Mouse (Mus musculus): ENCODE measurements at regions not wholly inside any gene's neighbourhood (a gene's known extent, or its start where the extent isn't known, plus 50 kb on each side); places are given as distances from the start of the nearest gene placed in this dataset.
A peak's percentile ranks its signal among the peaks of the same experiment; 100 is the strongest.

DNA sequence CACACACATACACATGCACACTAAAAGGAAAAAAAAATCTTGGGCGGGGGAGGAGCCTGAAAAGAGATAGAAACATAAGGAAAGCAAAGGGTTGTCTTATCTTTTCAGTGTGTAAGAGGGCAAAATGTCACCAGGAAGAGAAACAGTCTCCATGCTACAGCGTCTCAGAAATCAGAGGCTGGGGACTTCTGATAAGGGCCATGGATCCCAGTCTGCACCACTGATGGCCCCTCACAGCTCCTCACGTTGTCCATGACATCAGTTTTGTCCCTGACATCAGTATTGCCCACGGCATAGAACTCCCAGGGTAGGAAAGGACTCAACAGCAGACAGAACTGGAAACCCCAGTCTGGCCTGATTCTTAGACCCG is 135.0 kb downstream of the 2410131K14Rik start:
- DNase-seq (ENCODE audit: low spot score in 2 of 2) = no peak

- peak; percentile 34 to 45 for DNase-seq (ENCODE audit: low spot score in 2 of 2)
Measured at GRCm38 (mm10) chr5:118380422-118381293, 135.6 kb downstream of the 2410131K14Rik start.

GRCm38 (mm10) chr5:118381294-118381675 is 136.3 kb downstream of the 2410131K14Rik start:
- peak; percentile 44 to 63 for DNase-seq (ENCODE audit: low spot score in 2 of 2)

DNA sequence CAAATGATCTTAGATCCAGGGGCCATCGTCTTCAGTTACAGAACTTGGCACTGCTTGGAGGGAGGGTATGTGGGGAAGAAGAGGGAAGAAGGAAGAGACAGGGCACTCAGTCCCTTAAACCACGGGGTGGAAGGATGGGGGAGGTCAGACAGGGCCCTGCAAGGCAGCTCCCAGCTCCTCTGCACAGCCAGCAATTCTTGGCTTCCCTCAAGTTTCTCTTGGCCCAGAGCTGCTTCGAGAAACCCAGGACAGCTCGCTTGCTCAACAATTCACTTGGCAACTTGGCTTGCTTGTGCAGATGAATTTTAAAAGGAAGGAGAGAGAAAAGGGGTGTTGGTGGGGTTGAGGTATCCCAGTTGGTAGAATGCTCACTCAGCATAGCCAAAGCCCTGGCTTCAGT is 141.1 kb downstream of the 2410131K14Rik start:
- DNase-seq (ENCODE audit: low spot score in 2 of 2) = no peak

DNA sequence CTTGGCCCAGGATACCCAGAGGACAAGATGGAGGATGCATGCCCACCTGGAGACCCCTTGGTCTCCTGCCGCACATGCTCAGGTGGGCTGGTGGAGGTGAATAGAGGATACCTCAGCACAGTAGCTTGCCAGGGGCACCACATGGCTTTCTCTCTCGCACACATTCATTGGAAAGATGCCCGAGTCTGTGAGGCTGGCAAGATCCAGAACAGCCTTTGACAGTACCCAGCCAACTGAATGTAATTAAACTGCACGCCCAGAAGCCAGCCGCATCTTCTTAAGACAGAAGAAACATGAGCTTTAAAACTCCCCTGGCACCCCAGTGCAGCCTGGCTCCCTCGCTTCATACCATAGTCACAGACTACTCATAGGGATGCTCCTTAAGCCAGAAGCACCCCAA is 143.4 kb downstream of the 2410131K14Rik start:
- peak in 1 of 2 experiments; percentile 43 for DNase-seq (ENCODE audit: low spot score in 2 of 2)

DNA sequence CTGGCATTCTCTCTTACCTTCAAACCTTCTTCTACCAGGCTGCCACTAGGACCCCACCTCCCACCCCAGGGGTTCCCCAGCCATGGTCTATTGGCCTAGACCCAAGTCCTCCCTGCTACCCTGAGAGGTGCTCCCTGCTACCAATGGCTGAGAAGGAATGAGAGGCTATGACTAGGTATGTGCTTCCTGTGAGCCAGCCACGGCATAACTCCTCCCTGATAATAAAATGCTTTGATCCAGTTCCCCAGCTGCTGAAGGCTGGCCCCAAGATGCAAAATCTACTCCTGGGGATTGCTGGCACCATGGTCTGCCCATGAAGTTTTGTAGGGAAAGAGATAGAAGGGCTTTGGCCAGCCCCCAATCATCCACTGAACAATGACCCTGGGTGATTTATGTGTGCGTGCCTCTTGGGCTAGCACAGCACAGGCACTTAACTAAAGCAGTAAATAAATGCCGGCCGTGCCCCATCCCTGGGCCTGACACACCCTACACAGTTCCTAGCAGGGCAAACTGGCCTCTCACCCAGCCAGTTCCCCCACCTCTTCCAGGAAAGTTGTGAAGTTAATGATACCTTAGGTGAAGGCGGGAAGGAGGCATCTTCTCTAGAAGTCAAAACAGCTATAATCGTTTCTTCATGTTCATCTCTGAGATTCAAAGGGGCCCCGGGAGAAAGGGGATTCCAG is 145.8 kb downstream of the 2410131K14Rik start:
- DNase-seq (ENCODE audit: low spot score in 2 of 2) = no peak

DNA sequence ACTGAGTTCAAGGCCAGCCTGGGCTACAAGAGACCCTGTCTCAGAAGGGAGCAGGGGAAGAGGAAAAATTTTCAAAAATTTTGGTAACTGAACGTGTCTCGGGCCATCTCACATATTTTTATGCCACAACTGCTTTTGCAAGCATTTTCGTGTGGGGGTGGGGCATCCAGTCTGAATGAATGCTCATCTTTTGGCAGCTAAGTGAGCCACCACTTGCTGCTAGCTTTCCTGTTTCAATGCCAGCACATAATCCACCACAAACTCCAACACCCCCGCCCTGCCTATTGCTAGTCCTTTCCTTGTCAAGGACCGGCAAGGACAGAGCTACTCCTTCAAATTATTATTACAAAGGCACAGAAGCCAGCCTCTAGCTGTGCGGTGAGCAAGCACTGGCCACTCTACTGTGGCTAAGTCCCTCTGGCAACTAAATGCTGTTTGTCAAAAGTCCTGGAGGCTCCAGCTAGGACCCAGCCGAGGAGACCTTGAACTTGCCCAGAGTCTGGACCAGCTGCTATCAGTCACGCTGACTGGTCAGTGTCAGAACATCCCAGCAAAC is 148.0 kb downstream of the 2410131K14Rik start:
- DNase-seq (ENCODE audit: low spot score in 2 of 2) = no peak

- no peak for DNase-seq (ENCODE audit: low spot score in 2 of 2)
Measured at GRCm38 (mm10) chr5:118394051-118394450, 149.0 kb downstream of the 2410131K14Rik start.

GRCm38 (mm10) chr5:118396004-118396725 is 151.1 kb downstream of the 2410131K14Rik start:
- DNase-seq (ENCODE audit: low spot score in 2 of 2) = peak; percentile 28 to 41

- DNase-seq (ENCODE audit: low spot score in 2 of 2) = no peak
Measured at GRCm38 (mm10) chr5:118400926-118401325, 155.9 kb downstream of the 2410131K14Rik start.

DNA sequence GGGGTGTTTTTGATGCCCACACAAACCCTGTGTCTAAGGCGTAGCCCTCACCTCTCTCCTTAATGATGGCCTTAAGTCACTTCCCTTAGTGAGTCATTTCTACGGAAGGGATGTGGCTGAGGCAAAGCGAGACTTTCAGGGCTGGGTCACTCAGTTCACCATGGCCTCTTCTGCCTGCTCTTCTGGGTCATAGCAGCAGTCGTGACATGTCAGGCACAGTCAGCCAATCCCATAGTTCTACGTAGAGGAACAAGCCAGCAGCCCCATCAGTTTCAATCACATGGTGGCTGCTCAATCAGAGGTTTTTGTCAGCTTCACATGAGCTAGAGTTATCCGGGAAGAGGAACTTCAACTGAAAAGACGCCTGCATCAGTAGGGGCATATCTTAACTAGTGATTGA is 156.1 kb upstream of the Med13l start:
- DNase-seq (ENCODE audit: low spot score in 2 of 2) = no peak

- DNase-seq (ENCODE audit: low spot score in 2 of 2) = no peak
Measured at GRCm38 (mm10) chr5:118405421-118405820, 155.1 kb upstream of the Med13l start.

DNA sequence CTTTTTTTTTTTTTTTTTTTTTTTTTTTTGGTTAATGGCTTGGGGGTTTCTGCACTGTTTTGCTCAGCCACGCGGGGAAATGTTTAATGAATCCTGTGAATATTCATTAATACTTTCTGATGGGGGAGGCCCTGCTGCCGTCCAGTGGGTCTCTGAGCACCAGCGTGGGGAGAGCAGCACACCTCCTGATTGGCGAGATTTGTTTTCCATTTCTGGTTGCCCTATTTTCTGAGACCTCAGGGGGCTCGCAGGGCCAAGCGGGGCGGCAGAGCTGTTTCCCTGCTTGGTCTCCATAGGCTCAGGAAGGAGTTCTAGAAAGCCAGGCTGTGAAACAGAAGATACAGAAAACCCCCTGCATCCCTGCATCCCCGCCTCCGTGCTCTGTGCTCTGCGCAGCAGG is 153.0 kb upstream of the Med13l start:
- DNase-seq (ENCODE audit: low spot score in 2 of 2) = no peak

- DNase-seq (ENCODE audit: low spot score in 2 of 2) = no peak
Measured at GRCm38 (mm10) chr5:118407973-118408372, 152.5 kb upstream of the Med13l start.

GRCm38 (mm10) chr5:118408826-118409225 is 151.7 kb upstream of the Med13l start:
- no peak for DNase-seq (ENCODE audit: low spot score in 2 of 2)

DNA sequence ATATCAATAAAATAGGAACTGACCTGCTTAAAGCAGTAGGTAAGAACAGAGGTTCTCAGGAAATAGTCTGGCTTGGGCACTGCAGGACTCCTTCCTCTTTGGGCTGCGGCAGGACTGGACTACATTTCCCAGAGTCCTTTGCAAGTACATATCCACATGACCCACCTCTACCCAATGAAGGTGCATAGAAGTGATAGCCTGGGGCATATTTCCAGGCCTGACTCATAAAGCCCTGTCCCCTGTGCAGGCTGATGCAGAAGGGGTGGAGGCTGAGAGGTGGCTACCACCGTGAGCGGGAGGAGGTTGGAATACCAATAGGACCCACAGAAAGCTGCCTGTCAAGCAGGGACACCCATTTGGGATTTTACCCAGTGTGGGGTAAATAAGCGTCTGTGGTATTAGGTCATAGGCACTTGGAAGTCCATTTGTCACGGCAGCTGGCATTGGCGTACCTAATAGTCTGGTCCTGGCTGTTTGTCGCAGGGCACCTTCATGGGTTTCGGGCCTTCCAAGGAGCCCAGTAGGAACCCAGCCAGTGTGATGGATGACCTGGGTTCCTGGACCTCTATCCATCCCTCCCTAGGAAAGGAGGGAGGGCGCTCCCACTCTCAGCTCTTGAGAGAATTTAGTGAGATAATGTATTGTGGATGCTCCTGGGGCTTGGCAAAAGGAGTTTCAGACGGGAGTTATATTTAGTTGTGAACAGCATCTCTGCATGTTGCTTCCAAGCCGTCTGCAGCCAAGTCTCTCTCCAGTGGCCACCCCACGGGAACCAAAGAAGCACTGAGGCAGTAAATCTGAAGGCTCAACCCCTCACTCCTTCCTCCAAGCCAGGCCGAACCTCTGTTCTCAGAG is 146.8 kb upstream of the Med13l start:
- DNase-seq (ENCODE audit: low spot score in 2 of 2) = peak; percentile 51 to 63

DNA sequence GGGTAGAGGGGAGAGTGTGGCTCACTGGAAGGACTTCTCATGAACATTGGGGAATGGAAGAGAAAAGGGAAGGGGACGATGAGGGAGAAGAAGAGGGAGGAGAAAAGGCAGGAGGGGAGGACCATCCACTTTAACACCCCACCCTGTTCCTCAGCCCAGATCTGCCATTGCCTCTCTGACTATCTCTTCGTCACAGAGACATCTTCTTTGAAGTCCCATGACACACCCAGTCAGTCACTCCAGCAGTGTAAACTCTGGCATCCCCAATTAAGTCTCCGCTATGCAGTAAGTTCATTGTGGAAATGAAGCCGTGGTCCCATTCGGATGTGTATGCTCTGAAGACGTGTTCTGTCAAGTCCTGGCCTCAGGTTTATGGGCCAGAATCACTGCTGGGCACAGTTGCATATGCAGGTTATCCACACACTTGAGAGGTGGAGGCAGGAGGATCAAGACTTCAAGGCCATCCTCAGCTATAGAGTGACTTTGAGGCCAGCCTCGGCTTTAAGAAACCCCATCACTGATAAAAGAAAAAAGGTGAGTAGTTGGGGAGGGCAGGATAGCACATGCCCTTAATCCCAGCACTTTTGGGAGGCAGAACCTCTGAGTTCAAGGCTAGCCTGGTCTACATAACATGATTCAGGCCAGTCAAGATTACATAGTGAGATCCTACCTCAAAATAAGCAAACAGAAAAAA is 141.0 kb upstream of the Med13l start:
- DNase-seq (ENCODE audit: low spot score in 2 of 2) = no peak

DNA sequence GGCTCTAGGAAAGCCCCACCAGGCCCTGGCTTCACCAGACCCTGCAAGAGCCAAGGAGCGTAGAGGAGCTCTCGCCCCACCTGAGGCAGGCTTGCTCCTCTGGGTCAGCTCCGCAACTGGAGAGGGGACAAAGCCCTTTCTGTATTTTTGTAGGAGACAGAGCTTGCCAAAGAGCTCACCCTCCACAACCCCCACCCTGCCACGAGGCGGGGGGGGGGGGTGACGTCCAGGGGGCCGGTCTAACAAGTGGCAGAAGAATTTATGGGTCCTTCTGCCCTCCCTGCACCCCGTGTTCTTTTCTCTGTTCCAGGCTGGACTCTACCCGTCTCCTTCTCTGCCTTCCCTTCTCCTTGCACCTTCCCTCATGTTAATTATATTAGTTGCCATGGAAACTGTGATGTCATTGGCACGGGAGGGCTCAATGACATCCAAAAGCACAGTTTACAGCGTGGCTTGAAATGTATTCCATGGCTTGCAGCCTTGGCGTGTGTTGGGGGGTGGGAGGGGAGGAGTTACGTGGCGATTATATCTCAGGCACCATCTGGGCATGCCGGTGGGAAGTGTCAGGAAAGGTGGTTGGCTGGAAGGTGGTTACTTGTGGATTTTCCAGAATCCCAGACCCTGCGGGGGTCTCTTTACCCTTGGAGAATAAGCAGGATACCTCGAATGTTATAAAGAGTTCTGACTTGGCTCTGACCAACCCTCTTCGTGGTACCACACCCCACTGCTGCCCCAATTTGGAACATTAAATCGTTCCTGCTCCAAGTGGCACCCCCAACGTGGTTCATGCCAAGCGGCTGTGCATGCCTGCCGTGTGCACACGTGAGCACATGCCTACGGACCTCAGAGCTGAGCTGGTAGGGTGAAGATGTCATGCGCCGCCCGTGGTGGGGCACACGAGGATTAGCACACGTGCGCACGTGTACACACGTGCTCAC is 138.3 kb upstream of the Med13l start:
- DNase-seq (ENCODE audit: low spot score in 2 of 2) = peak; percentile 58 to 65

GRCm38 (mm10) chr5:118424177-118424576 is 136.3 kb upstream of the Med13l start:
- no peak for DNase-seq (ENCODE audit: low spot score in 2 of 2)
